Mouse (Mus musculus) heart, embryonic 10.5 days (tissue): ENCODE results near the gene Ankrd31. TPM values are rescaled to one million over a fixed set of nuclear protein-coding genes. Genes with fewer than 3 reads are reported as not detected.

Experiments
- DNase-seq: peaks from one replicate; pipeline ENCODE4 v3.0.0-alpha.2; 2017; ENCODE audit warnings: low spot score
- H3K27ac ChIP-seq: fragments of 300-500 bp; sonication (generic); 2 replicates; pipeline ENCODE4 v1.5.1; 2016; ENCODE audit warnings: mild to moderate bottlenecking
- H3K27me3 ChIP-seq: fragments of 300-500 bp; sonication (generic); 2 replicates; pipeline ENCODE4 v1.6.1; 2016; ENCODE audit warnings: mild to moderate bottlenecking; ENCODE audit not compliant: poor library complexity, insufficient read depth, severe bottlenecking
- H3K36me3 ChIP-seq: fragments of 300-500 bp; sonication (generic); 2 replicates; pipeline ENCODE4 v1.6.1; 2016; ENCODE audit warnings: mild to moderate bottlenecking, moderate library complexity
- H3K4me1 ChIP-seq: fragments of 300-500 bp; sonication (generic); 2 replicates; pipeline ENCODE4 v1.6.1; 2016; ENCODE audit warnings: mild to moderate bottlenecking
- H3K4me3 ChIP-seq: fragments of 300-500 bp; sonication (generic); 2 replicates; pipeline ENCODE4 v1.5.1; 2016; ENCODE audit warnings: mild to moderate bottlenecking, moderate library complexity
- H3K9me3 ChIP-seq: fragments of 300-500 bp; sonication (generic); 2 replicates; pipeline ENCODE4 v1.6.1; 2016; ENCODE audit warnings: mild to moderate bottlenecking, moderate library complexity
- WGBS: fragments of 180-500 bp; shearing (Covaris S2); methylation state at CpG from one replicate; pipeline ENCODE4 v1.1.7; 2016; 5-methylcytosine and 5-hydroxymethylcytosine counted together
- polyA plus RNA-seq: library from polyadenylated mRNA; unstranded; fragments of >200 nt; fragmentation: Nextera tagmentation; extraction: Ambion mirVana; gene quantifications from 2 replicates; pipeline ENCODE4 v1.2.1, GENCODE M21; 2016

The Ankrd31 gene
- not detected in 2 replicates for polyA plus RNA-seq

GRCm38 (mm10) chr13:96748109-96748845, at the start of gene Ankrd31:
Ankrd31 (plus strand) TSS chr13:96748272.
- DNase-seq: no peak
- Histone ChIP-seq H3K27ac (no peak within 1 kb of the TSS; the same call in 1 of the 2 replicates), H3K36me3 (no peaks in the 10 kb centered on the region), H3K4me1 (no peaks in the 10 kb centered on the region), H3K4me3 (no peak within 1 kb of the TSS), H3K27me3 (no peaks in the 10 kb centered on the region), H3K9me3 (no peaks in the 10 kb centered on the region)
- 83% methylated on average over 42 of the region's 42 CpGs for WGBS

- Histone ChIP-seq H3K27me3 (no peaks in the 10 kb centered on the region), H3K9me3 (no peaks in the 10 kb centered on the region), H3K4me1 (no peaks in the 10 kb centered on the region; the same call in 1 of the 2 replicates), H3K4me3 (no peak overlapping the region), H3K36me3 (no peaks in the 10 kb centered on the region), H3K27ac (no peak overlapping the region)
- WGBS: 69% methylated on average over 9 of the region's 9 CpGs
- DNase-seq: no peak
Measured at GRCm38 (mm10) chr13:96702567-96703278, 45.3 kb upstream of the Ankrd31 start.

- WGBS: 71% methylated on average over 8 of the region's 8 CpGs
- H3K27ac ChIP-seq: no peak overlapping the region
- no peaks in the 10 kb centered on the region for H3K36me3 ChIP-seq
- no peaks in the 10 kb centered on the region for H3K4me1 ChIP-seq
- no peak overlapping the region for H3K4me3 ChIP-seq
- no peaks in the 10 kb centered on the region for H3K9me3 ChIP-seq
- H3K27me3 ChIP-seq: no peaks in the 10 kb centered on the region
- DNase-seq: no peak
Measured at GRCm38 (mm10) chr13:96709269-96710233, 38.5 kb upstream of the Ankrd31 start.

GRCm38 (mm10) chr13:96716311-96716710, 31.8 kb upstream of the Ankrd31 start:
- Histone ChIP-seq H3K27me3 (no peaks in the 10 kb centered on the region), H3K9me3 (no peaks in the 10 kb centered on the region), H3K27ac (no peak overlapping the region), H3K4me3 (no peak overlapping the region), H3K36me3 (no peaks in the 10 kb centered on the region), H3K4me1 (0 out of 2 replicates have a peak, but pooled peaks cover 5% of the 10 kb centered on the region)
- WGBS: 85% methylated on average over 2 of the region's 2 CpGs
- no peak for DNase-seq

DNA sequence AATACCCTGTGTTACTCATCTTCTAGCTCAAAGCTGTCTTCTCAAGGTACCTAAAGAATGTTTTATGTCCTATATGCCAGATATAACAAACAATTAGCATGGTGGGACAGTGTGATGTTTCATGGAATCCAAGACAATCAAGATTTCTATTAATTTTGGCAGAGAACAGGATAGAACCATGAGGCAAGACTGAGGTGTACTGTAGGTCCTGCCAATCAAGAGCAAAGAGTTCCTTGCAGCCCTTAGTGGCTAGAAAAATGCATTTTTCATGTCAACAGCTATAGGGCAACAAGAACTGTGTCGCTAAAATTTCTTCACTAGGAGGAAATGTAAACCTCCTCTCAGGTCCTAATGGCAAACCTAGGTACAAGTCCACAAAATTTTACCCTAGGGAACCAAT, 30.3 kb upstream of the Ankrd31 start:
- WGBS: 53% methylated on average over 1 of the region's 1 CpGs
- Histone ChIP-seq H3K4me3 (no peak overlapping the region), H3K9me3 (no peaks in the 10 kb centered on the region), H3K27me3 (no peaks in the 10 kb centered on the region), H3K36me3 (no peaks in the 10 kb centered on the region), H3K4me1 (0 out of 2 replicates have a peak, but pooled peaks cover 5% of the 10 kb centered on the region), H3K27ac (no peak overlapping the region)
- DNase-seq: no peak

DNA sequence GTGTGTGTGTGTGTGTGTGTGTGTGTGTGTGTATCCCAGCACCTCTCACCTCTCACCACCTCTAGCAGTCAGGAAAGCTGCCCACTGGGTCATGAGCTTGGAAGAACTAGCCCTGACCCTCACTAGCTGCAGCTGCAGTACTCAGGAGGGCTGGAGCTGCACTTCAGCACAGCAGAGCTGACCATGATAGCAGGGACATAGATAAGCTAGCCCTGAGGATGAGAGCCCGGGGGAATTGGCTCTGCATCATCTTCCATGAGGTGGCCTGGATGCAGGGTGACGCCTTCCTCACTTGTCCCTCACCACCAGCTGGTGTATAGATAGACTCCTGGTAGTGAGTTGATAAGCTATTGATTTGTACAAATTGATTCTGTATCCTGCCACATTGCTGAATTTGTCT, 28.1 kb upstream of the Ankrd31 start:
- no peak for DNase-seq
- no peak overlapping the region for H3K4me3 ChIP-seq
- H3K4me1 ChIP-seq: 0 out of 2 replicates have a peak, but pooled peaks cover 5% of the 10 kb centered on the region
- WGBS: 66% methylated on average over 2 of the region's 2 CpGs
- H3K9me3 ChIP-seq: no peaks in the 10 kb centered on the region
- no peaks in the 10 kb centered on the region for H3K36me3 ChIP-seq
- H3K27me3 ChIP-seq: no peaks in the 10 kb centered on the region
- H3K27ac ChIP-seq: no peak overlapping the region

DNA sequence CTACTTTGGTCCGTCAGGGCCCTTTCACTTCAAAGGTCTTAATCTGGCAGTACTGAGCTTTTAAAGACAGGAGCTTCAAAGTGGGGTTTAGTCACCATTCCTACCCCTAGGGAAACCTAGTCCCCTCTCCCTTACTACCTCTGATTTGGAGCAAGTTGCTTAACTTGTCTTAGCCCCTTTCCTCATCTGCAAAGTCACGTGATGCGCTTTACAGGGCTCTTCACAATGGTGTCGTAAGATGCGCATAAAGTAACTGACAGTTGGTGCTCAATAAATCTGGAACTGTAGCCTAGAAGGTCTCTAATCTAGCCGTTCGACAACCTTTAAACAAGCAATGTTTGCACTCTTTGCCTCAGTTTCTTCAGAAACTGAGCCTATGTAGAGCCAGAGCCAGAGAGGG, 19.8 kb upstream of the Ankrd31 start:
- 75% methylated on average over 7 of the region's 7 CpGs for WGBS
- Histone ChIP-seq H3K4me1 (no peaks in the 10 kb centered on the region), H3K9me3 (no peaks in the 10 kb centered on the region), H3K36me3 (no peaks in the 10 kb centered on the region), H3K4me3 (no peak overlapping the region), H3K27me3 (no peaks in the 10 kb centered on the region), H3K27ac (no peak overlapping the region)
- no peak for DNase-seq

DNA sequence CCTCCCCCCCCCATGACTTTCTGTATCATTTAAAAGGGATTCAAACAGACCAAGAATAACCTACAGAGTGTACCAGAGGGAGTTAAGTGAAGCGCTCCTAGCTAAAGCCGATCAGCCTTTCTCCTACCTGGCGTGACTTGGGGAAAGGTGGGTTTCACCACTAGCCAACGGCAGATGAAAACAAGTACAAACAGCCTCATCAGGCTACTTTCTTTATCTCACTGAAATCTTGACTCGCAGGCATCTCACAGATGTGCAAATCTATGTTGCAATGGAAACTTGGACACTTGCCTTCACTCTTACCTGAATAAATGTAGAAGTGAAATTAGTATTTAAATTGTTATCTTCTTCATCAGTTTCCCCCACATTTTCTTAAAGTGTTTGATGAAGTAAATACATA, 18.9 kb upstream of the Ankrd31 start:
- H3K27ac ChIP-seq: no peak overlapping the region
- H3K4me3 ChIP-seq: no peak overlapping the region
- no peaks in the 10 kb centered on the region for H3K36me3 ChIP-seq
- 80% methylated on average over 5 of the region's 5 CpGs for WGBS
- no peaks in the 10 kb centered on the region for H3K4me1 ChIP-seq
- H3K27me3 ChIP-seq: no peaks in the 10 kb centered on the region
- no peaks in the 10 kb centered on the region for H3K9me3 ChIP-seq
- DNase-seq: no peak

GRCm38 (mm10) chr13:96730116-96730515, 18.0 kb upstream of the Ankrd31 start:
- no peaks in the 10 kb centered on the region for H3K36me3 ChIP-seq
- WGBS: 85% methylated on average over 1 of the region's 1 CpGs
- H3K4me3 ChIP-seq: no peak overlapping the region
- no peaks in the 10 kb centered on the region for H3K4me1 ChIP-seq
- no peaks in the 10 kb centered on the region for H3K9me3 ChIP-seq
- H3K27ac ChIP-seq: no peak overlapping the region
- no peaks in the 10 kb centered on the region for H3K27me3 ChIP-seq
- no peak for DNase-seq

DNA sequence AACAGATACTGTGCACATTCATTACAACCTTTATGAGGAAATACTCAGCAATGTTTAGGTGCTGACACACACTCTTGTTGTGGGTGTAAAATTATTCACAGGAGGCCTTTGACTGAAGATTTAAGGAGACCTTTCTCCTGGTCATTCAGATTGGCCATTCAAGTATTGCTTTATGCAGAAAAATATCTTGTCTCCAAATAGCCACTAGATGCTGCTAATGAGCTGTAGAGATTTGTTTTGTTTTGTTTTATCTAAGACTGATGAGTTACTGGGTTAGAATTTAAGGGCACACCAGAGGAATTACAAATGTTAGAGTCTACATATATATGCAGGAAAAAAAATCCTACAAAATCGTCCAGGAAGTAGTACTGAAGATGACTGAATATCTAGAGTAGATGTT, 12.9 kb upstream of the Ankrd31 start:
- Histone ChIP-seq H3K27me3 (no peaks in the 10 kb centered on the region), H3K9me3 (no peaks in the 10 kb centered on the region), H3K4me1 (no peaks in the 10 kb centered on the region), H3K27ac (no peak overlapping the region), H3K4me3 (no peak overlapping the region), H3K36me3 (no peaks in the 10 kb centered on the region)
- 36% methylated on average over 1 of the region's 1 CpGs for whole genome bisulfite sequencing
- DNase-seq: no peak

- no peaks in the 10 kb centered on the region for H3K36me3 ChIP-seq
- no peaks in the 10 kb centered on the region for H3K9me3 ChIP-seq
- no peaks in the 10 kb centered on the region for H3K27me3 ChIP-seq
- WGBS: 81% methylated on average over 2 of the region's 2 CpGs
- no peak for DNase-seq
- no peak overlapping the region for H3K4me3 ChIP-seq
- H3K27ac ChIP-seq: no peak overlapping the region
- H3K4me1 ChIP-seq: no peaks in the 10 kb centered on the region
Measured at GRCm38 (mm10) chr13:96740159-96740558, 7.9 kb upstream of the Ankrd31 start.

GRCm38 (mm10) chr13:96742871-96743270, 5.2 kb upstream of the Ankrd31 start:
- Histone ChIP-seq H3K36me3 (no peaks in the 10 kb centered on the region), H3K27me3 (no peaks in the 10 kb centered on the region), H3K4me3 (no peak overlapping the region), H3K27ac (no peak overlapping the region), H3K9me3 (no peaks in the 10 kb centered on the region), H3K4me1 (no peaks in the 10 kb centered on the region)
- WGBS: 85% methylated on average over 2 of the region's 2 CpGs
- no peak for DNase-seq
